Mouse (Mus musculus) left cerebral cortex, postnatal 36 days (tissue): ENCODE measurements at regions not wholly inside any gene's neighbourhood (a gene's known extent, or its start where the extent isn't known, plus 50 kb on each side); places are given as distances from the start of the nearest gene placed in this dataset.
A peak's percentile ranks its signal among the peaks of the same experiment; 100 is the strongest.

Experiments
- DNase-seq, 2 experiments: peaks; one replicate each; pipeline ENCODE4 v3.0.0; 2021 to 2022; ENCODE audit warnings: low spot score in 2 of 2, mixed read lengths in 1 of 2
- intact Hi-C: fragments of 180-260 bp; cut with DNase I; formaldehyde crosslinking; loops from one replicate; pipeline ENCODE4 v1.15.1; 2025

DNA sequence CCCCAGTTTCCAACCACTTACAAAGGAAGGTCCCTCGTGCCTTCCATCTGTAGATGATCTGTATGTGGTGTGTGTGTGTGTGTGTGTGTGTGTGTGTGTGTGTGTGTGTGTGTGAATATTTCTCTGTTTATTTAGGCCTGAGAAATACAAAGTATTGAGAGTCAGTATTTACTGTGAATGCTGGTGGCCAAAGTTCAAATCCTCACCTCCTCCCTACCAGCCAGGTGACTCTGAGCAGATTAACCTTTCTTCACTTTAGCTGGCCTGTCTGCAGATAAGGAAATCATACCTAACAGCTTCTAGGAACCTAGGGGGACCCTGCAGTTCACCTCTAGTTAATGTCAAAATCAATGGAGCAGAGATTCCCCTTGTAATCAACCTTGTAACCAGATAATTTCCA is 100.9 kb upstream of the Tle3 start:
- DNase-seq, result no peak
- intact Hi-C loops, result loop anchor here (10.0 kb wide), 1 partner anchor 424 kb away; no protein-coding TSS in a partner anchor

DNA sequence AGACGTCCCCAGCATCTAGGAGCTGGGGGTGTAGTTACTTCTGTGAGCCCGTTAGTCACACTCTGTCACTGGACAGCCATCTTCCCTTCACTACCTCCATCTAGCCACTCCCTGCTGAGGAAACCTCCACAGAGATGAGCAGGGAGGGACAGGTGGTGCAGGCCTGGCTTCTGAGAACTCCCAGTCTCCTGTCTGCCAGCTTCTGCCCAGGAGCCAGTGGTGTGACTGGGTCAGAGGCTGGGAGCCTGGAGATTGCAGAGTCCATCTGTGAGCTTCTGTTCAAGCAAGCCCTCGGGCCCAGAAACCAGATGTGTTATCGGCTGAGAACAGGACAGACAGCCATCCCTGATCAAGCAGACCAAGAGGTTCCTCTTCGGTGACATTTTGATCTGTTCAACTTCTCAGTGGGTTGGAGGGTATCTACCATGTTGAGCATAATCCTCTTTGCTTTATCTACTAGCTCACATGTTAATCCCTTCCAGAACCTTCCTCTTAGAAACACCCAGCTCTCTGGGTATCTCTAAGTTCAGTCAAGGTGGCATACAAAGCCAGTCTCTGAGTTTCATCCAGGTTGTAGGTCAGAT is 100.3 kb upstream of the Tle3 start:
- intact Hi-C loops, result loop anchor here (10.0 kb wide), 1 partner anchor 423 kb away; no protein-coding TSS in a partner anchor

DNA sequence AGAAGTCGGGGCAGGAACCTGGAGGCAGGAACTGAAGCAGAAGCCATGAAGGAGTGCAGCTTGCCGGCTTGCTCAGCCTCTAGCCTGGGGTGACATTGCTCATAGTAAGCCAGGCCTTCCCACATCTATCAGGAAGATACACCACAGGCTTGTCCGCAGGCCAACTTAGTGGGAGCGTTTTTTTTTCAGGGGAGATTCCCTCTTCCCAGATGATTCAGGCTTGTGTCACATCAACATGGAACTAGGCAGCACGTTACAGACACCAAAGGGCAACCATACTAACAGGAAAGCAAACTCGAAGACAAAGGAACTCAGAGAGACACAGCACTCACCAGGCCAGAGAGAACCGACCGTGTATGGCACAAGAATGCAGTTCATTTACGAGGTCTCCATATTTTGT is 98.1 kb upstream of the Tle3 start:
- intact Hi-C loops, result loop anchor here (10.0 kb wide), 1 partner anchor 421 kb away; no protein-coding TSS in a partner anchor
- DNase-seq, result no peak

More for the DNA sequence above, 100.3 kb upstream of the Tle3 start:
- no peak for DNase-seq

DNA sequence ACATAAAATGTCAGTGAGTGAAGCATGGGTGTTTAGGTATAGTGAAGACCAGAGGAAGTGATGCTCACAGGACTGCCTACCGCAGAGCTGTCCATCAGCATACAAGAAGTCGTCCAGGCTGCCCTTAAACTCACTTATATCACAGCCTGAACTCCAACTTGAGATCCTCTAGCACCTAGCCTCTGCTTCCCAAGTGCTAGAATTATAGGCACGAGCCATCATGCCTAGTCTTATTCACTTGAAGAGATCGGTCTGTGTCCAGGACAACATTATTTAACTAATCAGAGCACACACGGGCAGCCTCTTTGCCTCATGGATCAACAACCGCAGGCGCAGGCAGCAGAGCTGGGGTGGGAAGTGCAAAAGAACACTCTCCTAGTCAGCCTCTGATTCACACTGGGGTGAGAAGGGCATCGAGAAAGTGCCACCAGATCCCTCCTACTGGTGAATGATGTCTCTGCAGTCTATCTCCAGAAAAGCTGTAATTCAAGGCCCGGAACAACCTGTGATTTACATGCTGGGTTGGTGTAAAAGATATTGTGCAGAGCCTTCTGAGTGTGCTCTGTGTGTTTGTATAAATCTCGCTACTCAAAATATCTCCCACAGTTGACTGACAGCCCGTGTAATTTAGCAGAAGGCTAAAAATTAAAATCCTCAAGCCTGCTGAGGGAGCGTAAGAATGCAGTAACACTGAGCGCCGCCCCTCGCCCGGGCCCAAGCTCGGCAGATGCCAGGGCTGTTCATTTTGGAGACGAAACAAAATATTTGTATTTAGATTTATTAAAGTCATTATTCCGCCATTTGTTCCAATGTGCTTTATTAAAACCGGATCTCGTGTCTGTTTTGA is 94.6 kb upstream of the Tle3 start:
- DNase-seq, result peak; percentile 49 to 61
- intact Hi-C loops, result loop anchor here (1.0 to 10.0 kb wide), 5 partner anchors 66 to 417 kb away; no protein-coding TSS in a partner anchor

DNA sequence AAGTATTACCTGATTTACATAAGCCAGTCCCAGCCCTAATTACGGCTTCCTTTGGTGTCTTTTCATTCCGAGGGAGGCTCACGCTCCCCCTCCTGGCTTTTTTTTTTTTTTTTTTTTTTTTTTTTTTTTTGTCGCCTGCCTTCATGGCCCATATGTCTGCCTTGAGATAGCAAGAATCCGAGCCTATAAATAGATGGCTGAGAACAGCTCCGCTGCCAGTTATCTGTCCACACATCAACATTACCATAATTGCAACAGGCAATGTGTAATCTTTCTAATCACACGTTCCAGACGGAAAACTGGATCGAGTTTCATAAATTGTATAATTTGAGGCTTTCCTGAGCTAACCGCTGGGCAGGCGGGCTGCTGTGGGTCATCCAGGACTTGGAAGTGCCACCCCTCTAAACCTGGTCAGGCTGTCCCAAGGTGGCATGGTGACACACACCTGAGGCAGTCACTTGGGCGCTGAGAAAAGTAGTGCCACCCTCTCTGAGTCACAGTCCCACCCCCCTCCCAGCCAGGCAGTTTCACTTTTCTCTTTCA is 93.9 kb upstream of the Tle3 start:
- intact Hi-C loops, result loop anchor here (1.0 to 10.0 kb wide), 5 partner anchors 67 to 417 kb away; no protein-coding TSS in a partner anchor
- peak; percentile 55 to 65 for DNase-seq

DNA sequence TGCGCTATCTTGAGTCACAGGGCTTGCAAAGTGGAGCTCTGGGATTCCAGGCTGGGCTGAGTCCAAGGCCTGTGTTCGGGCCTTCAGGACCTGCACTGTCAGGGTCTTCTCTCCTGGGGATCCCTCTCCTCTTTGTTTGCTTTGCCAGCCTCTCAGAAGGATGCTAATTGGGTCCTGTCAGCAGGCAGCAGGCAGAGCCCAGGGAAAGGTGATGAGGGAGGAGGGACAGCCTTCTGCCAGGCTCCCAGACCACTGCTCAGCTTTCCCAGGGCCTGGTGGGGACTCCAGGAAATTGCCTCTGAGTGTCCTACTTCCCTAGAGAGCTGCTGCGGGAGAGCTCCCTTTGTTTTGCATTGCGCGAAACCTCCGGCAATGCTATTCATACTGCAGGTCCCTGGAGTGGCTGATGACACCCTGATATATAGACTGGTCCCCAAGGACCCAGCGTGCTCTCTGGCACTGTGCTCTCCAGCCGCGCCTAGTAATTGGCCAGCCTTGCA is 93.1 kb upstream of the Tle3 start:
- intact Hi-C loops, result loop anchor here (5.0 to 10.0 kb wide), 3 partner anchors 187 to 416 kb away; no protein-coding TSS in a partner anchor
- no peak for DNase-seq

DNA sequence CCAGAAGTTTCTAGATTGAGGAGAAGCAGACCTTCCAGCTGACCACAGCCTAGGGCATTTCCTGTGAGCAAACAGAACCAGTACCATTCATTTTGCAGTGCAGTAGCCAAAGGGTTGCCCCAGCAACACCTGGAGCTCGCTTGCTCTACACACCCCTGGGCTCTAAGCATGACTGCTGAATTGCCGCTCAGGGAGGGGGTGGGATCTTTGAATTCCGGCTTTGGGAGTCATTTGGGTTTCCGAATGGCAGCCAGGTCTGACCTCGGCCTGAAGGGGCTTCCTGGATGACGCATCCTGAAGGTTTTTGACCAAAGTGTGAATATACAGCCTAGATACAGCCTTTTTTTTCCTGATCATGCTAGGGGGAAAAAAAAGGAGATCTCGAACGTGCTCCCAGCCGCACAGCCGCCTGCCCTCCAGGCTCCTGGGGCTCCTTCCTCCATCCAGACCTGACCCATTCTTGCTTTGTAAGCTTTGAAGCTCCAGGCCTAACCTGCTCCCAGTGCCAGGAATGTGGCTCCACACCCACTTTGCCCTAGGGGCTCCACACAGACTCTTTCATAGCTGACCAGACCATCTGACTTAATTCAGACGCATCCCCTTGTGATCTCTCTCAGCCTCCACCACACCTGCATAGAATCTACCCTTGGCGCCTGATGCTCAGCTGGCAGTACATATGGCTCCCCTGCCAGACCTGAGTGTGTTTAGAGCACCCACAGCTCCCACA is 91.1 kb upstream of the Tle3 start:
- intact Hi-C loops, result loop anchor here (10.0 kb wide), 1 partner anchor 554 kb away; no protein-coding TSS in a partner anchor
- DNase-seq, result no peak

DNA sequence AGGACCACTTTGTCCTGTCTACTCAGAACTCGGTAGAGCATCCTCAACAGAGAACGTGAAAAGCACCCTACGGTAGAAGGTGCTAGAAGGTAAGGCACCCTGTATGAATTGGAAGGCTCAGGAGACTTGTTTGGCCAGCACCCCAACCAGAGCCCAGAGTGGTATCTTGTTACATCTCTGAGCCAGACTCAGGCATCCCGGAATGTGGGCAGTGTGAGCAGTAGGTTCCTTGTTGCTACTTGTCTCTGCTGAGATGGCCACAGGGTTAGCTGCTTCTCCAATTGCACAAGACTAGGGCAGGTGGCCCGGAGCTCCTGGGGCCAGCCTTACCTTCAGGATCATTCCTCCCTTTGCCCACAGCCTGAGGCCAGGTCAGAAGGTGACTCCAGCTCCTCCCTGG is 88.9 kb upstream of the Tle3 start:
- intact Hi-C loops, result loop anchor here (10.0 kb wide), 1 partner anchor 551 kb away; no protein-coding TSS in a partner anchor
- no peak for DNase-seq

DNA sequence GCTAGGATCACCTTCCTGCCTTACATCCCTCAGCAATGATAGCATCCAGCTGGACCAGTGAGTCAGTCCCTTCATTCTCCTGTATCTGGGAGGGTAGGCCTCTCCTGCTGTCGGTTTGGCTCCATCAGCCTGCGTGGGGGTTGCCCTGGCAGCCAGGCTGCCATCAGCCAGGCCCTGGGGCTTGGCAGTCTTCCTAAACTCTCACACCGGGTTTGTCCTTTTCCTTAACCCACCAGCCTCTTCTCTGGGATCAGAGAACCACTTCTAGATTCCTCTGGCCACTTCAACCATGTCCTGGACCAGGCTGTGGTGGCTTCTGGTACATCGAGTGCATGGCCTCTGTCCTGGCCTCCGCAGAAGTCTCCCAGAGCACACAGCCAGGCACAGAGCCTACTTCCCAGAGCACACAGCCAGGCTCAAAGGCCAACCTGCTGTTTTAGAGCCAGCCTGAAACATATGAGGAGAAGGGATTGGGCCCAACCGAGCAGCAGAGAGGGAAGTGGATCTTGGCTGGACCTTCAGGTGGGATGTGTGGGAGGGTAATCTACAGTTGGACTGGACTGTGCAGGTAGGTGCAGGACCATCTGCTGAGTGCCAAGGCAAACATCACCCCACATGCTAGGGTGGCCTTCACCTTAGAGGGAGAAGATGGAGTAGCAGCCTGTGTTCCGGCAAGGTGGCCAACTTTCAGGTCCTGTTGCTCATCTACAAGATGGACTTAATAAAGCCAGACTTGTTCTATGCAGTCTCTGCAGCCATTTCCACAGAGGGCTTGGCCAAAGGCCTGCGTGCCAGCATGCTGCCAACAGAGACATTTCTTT is 87.8 kb upstream of the Tle3 start:
- no peak for DNase-seq
- intact Hi-C loops, result loop anchor here (10.0 kb wide), 1 partner anchor 550 kb away; no protein-coding TSS in a partner anchor

DNA sequence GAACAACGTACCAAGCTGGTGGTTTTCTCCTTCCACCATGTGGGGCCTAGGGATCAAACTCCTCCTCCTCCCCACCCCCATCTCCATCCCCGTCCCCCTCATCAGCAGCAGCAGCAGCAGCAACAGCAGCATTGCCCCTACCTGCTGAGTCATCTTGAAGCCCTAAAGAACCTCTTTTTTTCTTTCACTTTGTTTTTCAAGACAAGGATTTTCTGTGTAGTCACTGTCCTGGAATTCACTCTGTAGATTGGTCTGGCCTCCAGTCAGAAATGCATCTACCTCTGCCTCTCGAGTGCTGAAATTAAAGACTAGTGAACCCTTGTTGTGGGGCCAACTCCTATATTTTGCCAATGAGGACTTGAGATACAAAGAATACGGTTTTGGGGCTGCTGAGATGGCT is 85.6 kb upstream of the Tle3 start:
- DNase-seq, result no peak
- intact Hi-C loops, result loop anchor here (10.0 kb wide), 1 partner anchor 548 kb away; no protein-coding TSS in a partner anchor

DNA sequence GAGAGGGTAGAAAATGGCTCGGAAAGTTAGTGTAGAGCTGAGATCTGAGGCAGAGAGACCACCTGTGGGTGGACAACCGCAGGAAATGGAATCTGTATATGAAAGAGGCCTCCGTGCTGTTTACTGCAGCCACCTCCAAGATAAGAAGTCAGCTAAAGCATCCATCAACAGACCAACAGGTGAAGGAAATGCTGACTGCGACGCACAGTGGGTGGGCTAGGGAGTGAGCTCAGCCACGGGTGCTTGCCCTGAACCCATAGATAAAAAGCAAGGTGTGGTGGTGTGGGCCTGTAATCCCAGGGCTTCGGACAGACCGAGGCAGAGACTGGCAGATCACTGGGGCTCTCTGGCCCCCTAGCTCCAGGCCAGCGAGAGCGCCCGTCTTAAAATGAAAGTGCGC is 83.0 kb upstream of the Tle3 start:
- no peak for DNase-seq
- intact Hi-C loops, result loop anchor here (10.0 kb wide), 1 partner anchor 546 kb away; no protein-coding TSS in a partner anchor

DNA sequence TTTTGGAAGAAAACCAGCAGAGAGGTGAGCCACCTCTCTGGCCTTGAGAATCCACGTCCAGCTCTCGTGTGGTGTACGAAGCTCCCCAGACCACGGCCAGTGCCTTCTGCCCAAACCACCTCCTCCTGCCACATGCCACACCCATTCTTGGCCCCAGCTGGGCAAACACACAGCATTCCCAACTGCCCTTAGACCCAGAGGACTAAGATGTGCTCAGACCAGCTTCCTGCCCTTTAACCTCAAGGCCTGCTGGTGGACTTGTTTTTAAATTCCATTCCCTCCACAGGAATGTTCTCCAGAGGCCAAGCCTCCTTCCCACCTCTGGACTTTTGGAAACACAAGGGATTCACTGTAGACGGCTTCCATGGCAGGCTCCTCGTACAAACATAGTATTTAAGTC is 82.5 kb upstream of the Tle3 start:
- no peak for DNase-seq
- intact Hi-C loops, result loop anchor here (10.0 kb wide), 1 partner anchor 545 kb away; no protein-coding TSS in a partner anchor

DNA sequence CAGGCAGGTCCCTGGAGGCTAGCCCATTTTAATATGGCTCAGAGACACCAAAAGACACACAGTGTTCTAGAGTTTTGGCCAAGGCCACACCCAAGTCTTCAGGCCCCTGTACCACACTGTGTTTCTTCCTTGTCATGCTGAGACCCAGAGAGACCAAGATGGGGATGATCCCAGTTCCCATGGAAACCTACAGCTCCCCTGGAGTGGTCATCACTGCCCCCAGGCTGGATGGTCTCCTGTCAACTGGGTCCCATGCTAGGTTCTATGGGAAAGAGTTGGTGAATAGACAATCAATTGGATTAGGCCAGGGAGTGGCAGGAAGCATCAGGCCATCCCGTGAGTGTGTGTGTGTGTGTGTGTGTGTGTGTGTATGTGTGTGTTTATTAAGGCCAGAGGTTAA is 80.5 kb upstream of the Tle3 start:
- no peak for DNase-seq
- intact Hi-C loops, result no loop called here

DNA sequence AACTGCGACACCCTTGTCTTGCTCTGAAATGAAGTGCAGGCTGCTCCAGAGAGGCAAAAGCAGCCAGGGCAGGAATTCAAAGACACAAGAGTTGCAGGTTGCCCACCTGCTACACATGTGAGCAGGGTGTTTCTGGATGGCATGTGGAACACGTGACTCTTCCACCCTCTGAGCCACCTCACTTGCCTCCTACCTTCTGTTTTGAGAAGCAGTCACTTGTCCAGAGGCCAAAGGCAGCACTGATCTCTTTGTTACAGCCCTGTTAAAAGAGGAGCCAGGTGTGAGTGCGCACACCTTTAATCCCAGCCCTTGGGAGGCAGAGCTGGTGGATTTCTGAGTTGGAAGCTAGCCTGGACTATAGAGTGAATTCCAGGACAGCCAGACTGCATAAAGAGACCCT is 79.7 kb upstream of the Tle3 start:
- intact Hi-C loops, result no loop called here
- no peak for DNase-seq

DNA sequence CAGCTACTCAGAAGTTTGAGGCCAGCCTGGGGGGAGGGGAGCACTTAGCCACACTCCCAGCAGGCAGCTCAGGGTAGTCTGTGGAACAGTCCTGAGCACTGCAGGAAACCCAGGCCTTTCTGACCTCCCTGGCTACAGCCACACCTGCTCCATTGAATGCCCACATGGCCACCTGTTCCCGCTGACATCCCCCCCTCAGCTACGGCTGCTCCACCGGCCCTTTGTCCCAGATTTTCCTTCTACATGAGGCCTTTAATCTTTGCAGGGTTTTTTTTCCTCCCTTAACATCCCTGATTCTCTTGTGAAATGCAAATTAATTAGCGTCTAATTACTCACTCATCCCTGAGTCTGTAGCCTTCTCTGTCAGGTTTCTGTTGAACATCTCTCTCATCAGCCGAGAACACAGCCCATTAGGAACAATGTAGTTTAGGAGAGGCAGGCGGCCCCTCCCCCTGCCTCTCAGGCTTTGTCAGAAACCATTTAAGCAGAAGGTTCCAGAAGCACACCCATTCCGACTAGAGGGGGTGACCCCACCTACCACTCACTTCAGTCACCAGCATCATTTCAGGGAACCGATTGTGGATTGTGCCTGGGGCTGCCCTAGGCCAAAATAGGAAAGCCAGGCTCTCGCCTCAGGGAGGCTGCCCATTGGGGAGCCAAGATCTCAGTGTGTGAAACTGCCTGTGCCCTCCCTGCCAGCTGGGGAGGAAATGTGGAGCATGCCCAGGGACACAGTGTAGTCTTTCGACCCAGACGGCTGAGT is 78.8 kb upstream of the Tle3 start:
- no peak for DNase-seq
- intact Hi-C loops, result no loop called here

DNA sequence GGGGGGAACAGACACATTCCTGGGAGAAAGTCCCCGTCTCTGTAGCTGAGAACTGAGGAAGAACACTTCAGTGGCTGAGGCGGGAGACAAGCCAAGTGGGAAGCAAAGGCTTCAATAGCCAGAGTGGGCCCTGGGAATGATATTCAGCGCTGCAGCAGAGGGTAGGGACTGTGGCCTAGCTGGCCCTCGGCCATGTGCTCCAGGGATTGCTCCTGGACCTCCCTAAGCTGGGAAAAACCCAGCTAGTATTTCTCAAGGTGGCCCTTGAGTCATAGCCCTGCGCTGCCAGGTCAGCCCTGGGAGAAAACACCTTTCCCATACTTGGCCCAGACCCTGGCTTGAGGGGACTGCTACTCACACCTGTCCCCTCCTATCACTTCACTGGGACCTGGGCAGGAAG is 77.2 kb upstream of the Tle3 start:
- DNase-seq, result no peak
- intact Hi-C loops, result no loop called here

DNA sequence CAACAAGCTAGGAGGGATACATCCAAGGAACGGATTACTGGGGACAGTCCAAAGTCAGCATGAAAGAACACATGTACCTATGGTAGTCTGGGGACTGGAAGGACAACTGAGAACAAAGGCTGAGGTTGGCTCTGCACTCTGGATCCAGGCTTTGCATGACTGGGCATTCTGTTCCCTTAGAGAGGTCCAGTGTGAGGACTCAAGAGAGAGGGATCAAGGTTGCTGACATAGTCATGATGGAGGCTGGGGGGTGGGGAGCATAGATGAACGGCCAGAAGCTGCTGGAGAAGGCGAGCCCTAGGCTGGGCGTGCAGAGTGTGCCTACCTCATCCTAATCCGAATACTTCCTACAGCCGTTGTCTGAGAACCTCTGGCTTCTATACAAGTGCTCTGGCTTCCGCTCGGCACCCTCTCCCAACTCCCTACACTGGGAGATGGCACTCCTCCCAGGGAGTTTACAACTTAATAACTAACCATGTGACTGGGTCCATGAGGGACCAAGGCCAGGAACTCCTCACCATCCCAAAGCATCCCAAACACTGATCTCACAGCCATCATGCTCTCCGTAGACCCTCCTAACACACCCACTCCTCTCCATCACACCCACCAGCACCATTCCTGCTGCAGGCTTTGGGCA is 75.7 kb upstream of the Tle3 start:
- intact Hi-C loops, result no loop called here
- DNase-seq, result no peak
